Mouse (Mus musculus) megakaryocyte, embryonic 14.5 days (primary cell): Measurements from ENCODE around the gene Cd300ld4.

ENCODE experiments used
- FLI1 ChIP-seq: IDR thresholded peaks from 2 replicates; pipeline ENCODE4 v1.6.1; 2012; ENCODE audit warnings: low read length, inconsistent platforms, mixed read lengths
- GATA1 ChIP-seq: IDR thresholded peaks from 3 replicates; pipeline ENCODE4 v1.6.1; 2012; ENCODE audit warnings: mixed read lengths, low read length, inconsistent platforms, borderline replicate concordance

DNA sequence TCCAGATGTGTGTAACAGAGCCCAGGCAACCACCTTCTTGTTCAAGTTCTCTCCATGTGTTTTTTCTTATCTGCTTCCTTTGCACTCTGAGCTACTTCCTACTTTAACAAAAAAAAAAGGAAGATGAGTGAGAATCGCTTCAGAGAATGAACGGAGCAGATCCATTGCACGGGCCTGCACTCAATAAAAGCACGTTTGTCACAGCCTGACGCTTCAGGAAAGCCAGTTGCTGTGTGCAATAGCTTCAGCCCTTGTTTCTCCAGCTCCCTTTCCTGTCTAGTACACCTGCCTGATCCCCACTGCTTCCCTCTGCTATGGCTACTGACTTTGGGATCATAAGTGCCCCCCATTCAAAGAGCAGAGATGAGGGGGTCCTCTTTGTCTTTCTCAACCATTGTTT is 35.3 kb upstream of the Cd300ld4 start, which contains the start of gene Cd300e:
- TF ChIP-seq GATA1 (no peak), FLI1 (no peak)
